Mouse (Mus musculus) ES-Bruce4 (cell line): Measurements from ENCODE around the gene Trpm8.

Source experiments
- CTCF ChIP-seq: IDR thresholded peaks from one replicate; pipeline ENCODE4 v1.8.1; 2011; ENCODE audit warnings: low read depth, low read length
- EP300 ChIP-seq: IDR thresholded peaks from 2 replicates; pipeline ENCODE4 v1.6.1; 2011; ENCODE audit warnings: low read depth, low read length; ENCODE audit not compliant: insufficient read depth
- POLR2A ChIP-seq: IDR thresholded peaks from one replicate; pipeline ENCODE4 v1.8.1; 2011; ENCODE audit warnings: low read length; ENCODE audit not compliant: insufficient read depth

GRCm38 (mm10) chr1:88348496-88349005 lies 71.1 kb downstream of the Trpm8 start:
- TF ChIP-seq POLR2A (no peak), CTCF (no peak), EP300 (no peak)
